Mouse (Mus musculus) limb, embryonic 14.5 days (tissue): ENCODE results near the gene Alcam. TPM values are rescaled to one million over a fixed set of nuclear protein-coding genes. Genes with fewer than 3 reads are reported as not detected.

Experiments
- ATAC-seq: fragments of 200-750 bp; cut with Nextera tagmentation; 2 replicates; pipeline ENCODE4 v1.8.0; 2017; ENCODE audit warnings: low read depth, moderate number of reproducible peaks, moderate TSS enrichment; ENCODE audit not compliant: low FRiP score
- DNase-seq: peaks from one replicate; pipeline ENCODE4 v3.0.0-alpha.2; 2015; ENCODE audit warnings: low spot score
- H3K27ac ChIP-seq: fragments of 300-500 bp; sonication (generic); replicated peaks from 2 replicates; pipeline ENCODE4 v1.5.1; 2014; ENCODE audit warnings: low read depth, mild to moderate bottlenecking, low read length, moderate library complexity, mixed read lengths
- H3K27me3 ChIP-seq: fragments of 300-500 bp; sonication (generic); 2 replicates; pipeline ENCODE4 v1.6.1; 2014; ENCODE audit warnings: low read length, mixed read lengths; ENCODE audit not compliant: control insufficient read depth, insufficient read depth
- H3K36me3 ChIP-seq: fragments of 300-500 bp; sonication (generic); 2 replicates; pipeline ENCODE4 v1.6.1; 2014; ENCODE audit warnings: mild to moderate bottlenecking, low read length, moderate library complexity, mixed read lengths; ENCODE audit not compliant: control insufficient read depth, insufficient read depth
- H3K4me1 ChIP-seq: fragments of 300-500 bp; sonication (generic); 2 replicates; pipeline ENCODE4 v1.6.1; 2014; ENCODE audit warnings: antibody characterized with exemption, low read length, mixed read lengths; ENCODE audit not compliant: control insufficient read depth, insufficient read depth
- H3K4me2 ChIP-seq: fragments of 300-500 bp; sonication (generic); replicated peaks from 2 replicates; pipeline ENCODE4 v1.6.1; 2014; ENCODE audit warnings: low read depth, mild to moderate bottlenecking, low read length, moderate library complexity; ENCODE audit not compliant: severe bottlenecking
- H3K4me3 ChIP-seq: fragments of 300-500 bp; sonication (generic); replicated peaks from 2 replicates; pipeline ENCODE4 v1.5.1; 2014; ENCODE audit warnings: low read length
- H3K9ac ChIP-seq: fragments of 300-500 bp; sonication (generic); 2 replicates; pipeline ENCODE4 v1.6.1; 2014; ENCODE audit warnings: mild to moderate bottlenecking, low read depth, low read length, moderate library complexity; ENCODE audit not compliant: severe bottlenecking
- H3K9me3 ChIP-seq: fragments of 300-500 bp; sonication (generic); 2 replicates; pipeline ENCODE4 v1.6.1; 2016; ENCODE audit warnings: low read length; ENCODE audit not compliant: control insufficient read depth
- POLR2A ChIP-seq: fragments of 200-500 bp; IDR thresholded peaks from 2 replicates; pipeline ENCODE4 v1.8.0; 2012; ENCODE audit warnings: inconsistent platforms, mild to moderate bottlenecking, moderate library complexity, borderline replicate concordance; ENCODE audit not compliant: insufficient read depth, insufficient read length; ENCODE audit errors: extremely low read depth
- WGBS: fragments of 180-500 bp; shearing (Covaris S2); extraction: QIAGEN DNeasy Blood & Tissue Kit; methylation state at CpG from one replicate; pipeline ENCODE4 v1.1.7; 2014; 5-methylcytosine and 5-hydroxymethylcytosine counted together
- polyA plus RNA-seq, 2 experiments: library from polyadenylated mRNA; depleted of rRNA in 1 of 2; stranded (reverse) in 1 of 2; unstranded in 1 of 2; fragments of >200 nt; fragmentation: Nextera tagmentation in 1 of 2; extraction: Ambion mirVana in 1 of 2; gene quantifications; 2 replicates each; pipeline versions ENCODE4 v1.2.1 to v1.2.3; 2012 to 2014

The Alcam gene
- polyA plus RNA-seq, 2 experiments = 52.2 to 56.0 TPM

DNA sequence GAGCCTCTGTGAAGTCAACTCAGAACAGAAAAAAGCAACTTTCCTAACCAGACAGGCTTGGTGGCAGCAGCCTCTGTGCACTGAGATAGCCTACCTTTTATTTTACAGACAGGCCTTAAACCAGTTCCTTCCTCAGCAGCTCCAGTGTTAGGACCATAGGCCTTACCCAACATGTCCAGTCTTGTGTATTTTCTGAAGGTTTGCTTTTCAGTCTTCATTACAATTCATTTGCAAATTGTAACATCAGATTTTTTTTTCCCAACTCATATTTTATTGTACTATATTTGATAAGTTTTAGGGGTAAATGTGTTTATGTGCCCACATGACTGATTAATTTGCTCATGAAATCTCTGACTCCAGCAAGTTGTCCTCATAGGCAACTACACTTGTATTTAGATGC is 14.3 kb downstream of the Alcam start:
- TF ChIP-seq POLR2A = no peak
- no peaks in the 10 kb centered on the region for H3K36me3 ChIP-seq
- no peaks in the 10 kb centered on the region for H3K9me3 ChIP-seq
- no peaks in the 10 kb centered on the region for H3K4me1 ChIP-seq
- DNase-seq (no peak), ATAC-seq (no peak)
- no peak overlapping the region for H3K27ac ChIP-seq
- H3K9ac ChIP-seq = no peak overlapping the region
- H3K4me3 ChIP-seq = no peak overlapping the region
- H3K27me3 ChIP-seq = no peaks in the 10 kb centered on the region
- no peak overlapping the region for H3K4me2 ChIP-seq

DNA sequence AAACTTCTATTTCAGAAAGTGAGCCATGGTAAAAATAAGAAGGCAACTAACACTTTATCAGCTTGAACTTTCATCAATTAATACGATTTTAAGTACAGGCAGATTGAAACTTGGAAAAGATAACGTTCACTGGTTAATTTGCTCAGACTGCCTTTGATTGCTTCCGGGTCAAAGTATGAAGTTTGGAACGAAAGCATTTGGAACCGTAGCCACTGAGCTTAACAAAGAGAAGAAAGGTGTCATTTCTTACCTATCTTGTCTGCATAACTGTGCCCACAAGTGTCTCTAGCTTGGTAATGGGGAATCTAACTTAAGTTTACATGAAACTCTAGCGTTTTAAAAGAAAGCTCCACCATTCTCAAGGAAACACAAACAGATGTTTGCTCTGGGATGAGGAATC is 14.9 kb downstream of the Alcam start:
- Histone ChIP-seq H3K4me1 (no peaks in the 10 kb centered on the region), H3K27me3 (no peaks in the 10 kb centered on the region), H3K36me3 (no peaks in the 10 kb centered on the region), H3K4me2 (no peak overlapping the region), H3K27ac (no peak overlapping the region), H3K9ac (no peak overlapping the region), H3K9me3 (no peaks in the 10 kb centered on the region), H3K4me3 (no peak overlapping the region)
- 73% methylated on average over 6 of the region's 6 CpGs for WGBS
- no peak for TF ChIP-seq POLR2A
- ATAC-seq (no peak), DNase-seq (no peak)

DNA sequence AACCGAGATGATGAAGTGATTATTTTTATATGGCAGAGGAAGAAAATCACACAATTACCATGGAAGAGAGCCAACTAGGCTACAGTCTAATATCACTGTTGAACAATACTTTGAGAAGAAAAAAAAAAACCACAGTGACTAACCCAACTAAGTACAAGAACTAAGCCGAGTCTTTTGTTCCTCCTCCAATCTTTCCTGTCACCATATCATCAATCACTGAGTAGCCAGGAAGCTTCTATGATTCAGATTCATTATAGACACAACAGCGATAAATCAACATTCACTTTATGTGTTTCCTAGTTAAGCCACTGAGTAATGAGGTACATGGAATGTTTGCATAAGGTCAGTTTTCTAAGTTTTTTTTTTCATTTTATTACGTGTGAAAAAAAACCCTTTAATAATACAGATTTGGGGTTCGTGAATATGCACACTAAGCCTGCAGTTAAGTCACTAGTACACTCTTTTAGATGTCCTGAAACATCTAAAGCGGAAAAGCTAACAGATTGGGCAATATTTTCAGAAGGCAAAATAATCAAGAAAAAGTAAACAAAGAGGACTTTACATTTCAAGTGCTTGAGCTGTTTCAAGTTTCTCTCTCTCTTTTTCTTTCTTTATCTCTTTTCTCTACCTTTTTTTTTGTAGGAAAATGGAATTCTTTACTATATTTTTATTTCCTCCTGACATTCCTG is 15.5 kb downstream of the Alcam start:
- 33% methylated on average over 6 of the region's 6 CpGs for WGBS
- H3K4me3 ChIP-seq = no peak overlapping the region
- H3K9me3 ChIP-seq = no peaks in the 10 kb centered on the region
- no peak overlapping the region for H3K4me2 ChIP-seq
- H3K27ac ChIP-seq = no peak overlapping the region
- no peak overlapping the region for H3K9ac ChIP-seq
- DNase-seq (no peak), ATAC-seq (no peak)
- no peak for TF ChIP-seq POLR2A
- H3K27me3 ChIP-seq = no peaks in the 10 kb centered on the region
- no peaks in the 10 kb centered on the region for H3K4me1 ChIP-seq
- no peaks in the 10 kb centered on the region for H3K36me3 ChIP-seq

DNA sequence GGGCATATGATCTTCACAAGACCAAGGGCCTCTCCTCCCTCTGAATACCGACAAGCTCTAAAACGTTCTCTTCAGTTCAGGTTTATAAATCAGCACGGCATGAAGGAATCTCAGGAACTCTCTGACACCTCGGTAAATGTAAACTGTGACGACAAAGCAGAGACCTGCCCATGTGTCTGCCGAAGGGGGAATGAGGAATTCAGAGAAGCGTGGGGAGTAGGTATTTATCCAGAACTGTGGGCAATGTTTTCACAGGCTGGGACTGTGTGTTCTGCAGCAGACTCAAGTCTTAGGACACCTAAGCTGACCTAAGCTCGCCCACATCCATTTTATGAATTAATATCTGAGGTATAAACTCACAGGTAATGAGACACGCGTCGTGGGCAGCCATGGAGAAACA is 20.7 kb downstream of the Alcam start:
- H3K36me3 ChIP-seq = no peaks in the 10 kb centered on the region
- H3K9me3 ChIP-seq = no peaks in the 10 kb centered on the region
- no peaks in the 10 kb centered on the region for H3K4me1 ChIP-seq
- no peak for DNase-seq
- H3K4me2 ChIP-seq = no peak overlapping the region
- 46% methylated on average over 11 of the region's 11 CpGs for WGBS
- ATAC-seq = no peak
- H3K27ac ChIP-seq = no peak overlapping the region
- no peak for TF ChIP-seq POLR2A
- no peak overlapping the region for H3K4me3 ChIP-seq
- no peaks in the 10 kb centered on the region for H3K27me3 ChIP-seq
- H3K9ac ChIP-seq = no peak overlapping the region

DNA sequence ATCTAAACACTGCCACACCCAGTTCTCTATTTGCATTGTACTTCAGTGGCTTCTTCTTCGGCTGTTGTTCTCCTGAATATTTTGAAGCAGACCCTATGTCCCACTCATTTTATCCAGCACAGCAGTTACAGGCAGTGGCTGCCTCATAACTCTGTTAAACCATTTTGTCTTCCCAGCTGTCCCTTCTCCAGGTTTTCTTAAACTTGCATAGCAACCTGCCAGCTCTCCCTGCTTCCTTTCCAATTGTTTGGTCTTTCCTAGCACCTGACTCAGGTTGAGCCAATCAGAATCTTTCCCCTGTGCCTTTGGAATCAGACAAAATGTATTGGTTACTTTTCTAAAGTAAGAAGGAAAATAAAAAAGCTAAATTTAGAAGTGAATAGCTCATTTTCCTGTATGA is 21.8 kb downstream of the Alcam start:
- no peak for TF ChIP-seq POLR2A
- Histone ChIP-seq H3K4me1 (no peaks in the 10 kb centered on the region), H3K9ac (no peak overlapping the region), H3K36me3 (no peaks in the 10 kb centered on the region), H3K4me3 (no peak overlapping the region), H3K4me2 (no peak overlapping the region), H3K9me3 (no peaks in the 10 kb centered on the region), H3K27ac (no peak overlapping the region), H3K27me3 (no peaks in the 10 kb centered on the region)
- DNase-seq (no peak), ATAC-seq (no peak)
- WGBS = 86% methylated on average over 1 of the region's 1 CpGs

DNA sequence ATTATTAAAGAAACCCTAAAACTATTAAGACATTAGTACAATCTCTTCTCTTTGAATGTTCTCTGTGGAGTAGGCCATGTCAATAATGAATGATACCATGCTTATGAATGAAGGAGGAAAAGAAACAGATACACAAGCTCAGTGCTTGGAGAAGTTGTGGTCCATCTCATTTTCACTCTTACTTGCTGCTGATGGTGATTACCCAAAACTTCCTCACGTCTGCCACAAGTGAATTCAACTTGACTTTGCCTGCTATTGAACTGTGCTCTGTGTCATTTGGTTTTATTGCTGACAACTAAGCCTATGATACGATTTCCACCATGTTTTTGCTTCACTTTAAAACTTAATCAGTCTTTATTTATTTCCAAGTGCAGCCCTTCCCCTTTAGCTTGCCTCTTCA is 22.3 kb downstream of the Alcam start:
- H3K9ac ChIP-seq = no peak overlapping the region

More for the DNA sequence above, 22.3 kb downstream of the Alcam start:
- no peak overlapping the region for H3K27ac ChIP-seq
- no peak overlapping the region for H3K4me2 ChIP-seq
- TF ChIP-seq POLR2A = no peak
- WGBS = 70% methylated on average over 2 of the region's 2 CpGs
- no peaks in the 10 kb centered on the region for H3K27me3 ChIP-seq
- DNase-seq = no peak
- no peak overlapping the region for H3K4me3 ChIP-seq
- no peaks in the 10 kb centered on the region for H3K4me1 ChIP-seq
- H3K36me3 ChIP-seq = no peaks in the 10 kb centered on the region
- H3K9me3 ChIP-seq = no peaks in the 10 kb centered on the region
- no peak for ATAC-seq
